Mouse (Mus musculus) liver, embryonic 16.5 days (tissue): ENCODE measurements around the gene Krr1. TPM values are rescaled to one million over a fixed set of nuclear protein-coding genes. Genes with fewer than 3 reads are reported as not detected.

ENCODE experiments used
- ATAC-seq: fragments of 200-750 bp; cut with Nextera tagmentation; 2 replicates; pipeline ENCODE4 v1.8.0; 2017; ENCODE audit warnings: low read depth, mild to moderate bottlenecking, moderate number of reproducible peaks, moderate library complexity
- H3K27ac ChIP-seq: fragments of 300-500 bp; sonication (generic); 2 replicates; pipeline ENCODE4 v1.5.1; 2014; ENCODE audit warnings: mild to moderate bottlenecking, low read length
- H3K27me3 ChIP-seq: fragments of 300-500 bp; sonication (generic); 2 replicates; pipeline ENCODE4 v1.6.1; 2014; ENCODE audit warnings: low read depth, low read length, mixed read lengths; ENCODE audit not compliant: control insufficient read depth, insufficient read depth
- H3K36me3 ChIP-seq: fragments of 300-500 bp; sonication (generic); 2 replicates; pipeline ENCODE4 v1.6.1; 2014; ENCODE audit warnings: mild to moderate bottlenecking; ENCODE audit not compliant: control insufficient read depth, insufficient read depth
- H3K4me1 ChIP-seq: fragments of 300-500 bp; sonication (generic); 2 replicates; pipeline ENCODE4 v1.6.1; 2014; ENCODE audit warnings: low read depth, low read length, mixed read lengths; ENCODE audit not compliant: control insufficient read depth
- H3K4me2 ChIP-seq: fragments of 300-500 bp; sonication (generic); 2 replicates; pipeline ENCODE4 v1.6.1; 2014; ENCODE audit warnings: low read depth, low read length, mixed read lengths
- H3K4me3 ChIP-seq: fragments of 300-500 bp; sonication (generic); 2 replicates; pipeline ENCODE4 v1.5.1; 2014; ENCODE audit warnings: low read depth, mild to moderate bottlenecking, low read length
- H3K9ac ChIP-seq: fragments of 300-500 bp; sonication (generic); 2 replicates; pipeline ENCODE4 v1.6.1; 2014; ENCODE audit warnings: low read depth, low read length
- H3K9me3 ChIP-seq: fragments of 300-500 bp; sonication (generic); replicated peaks from 2 replicates; pipeline ENCODE4 v1.6.1; 2016; ENCODE audit warnings: low read length; ENCODE audit not compliant: control insufficient read depth
- WGBS: fragments of 180-500 bp; shearing (Covaris S2); extraction: QIAGEN DNeasy Blood & Tissue Kit; methylation state at CpG from one replicate; pipeline ENCODE4 v1.1.7; 2014; ENCODE audit not compliant: insufficient replicate concordance; 5-methylcytosine and 5-hydroxymethylcytosine counted together
- polyA plus RNA-seq: library from polyadenylated mRNA; unstranded; fragments of >200 nt; fragmentation: Nextera tagmentation; extraction: Ambion mirVana; gene quantifications from 2 replicates; pipeline ENCODE4 v1.2.1, GENCODE M21; 2015

The Krr1 gene
- 16.1 and 17.2 TPM in 2 replicates for polyA plus RNA-seq

GRCm38 (mm10) chr10:111972542-111973361 is at the start of gene Krr1:
Gene Krr1 (plus strand): TSS chr10:111972664.
- Histone ChIP-seq H3K4me3 (peak within 1 kb of the TSS; percentile 63), H3K9ac (peak within 1 kb of the TSS; percentile 55), H3K9me3 (no peaks in the 10 kb centered on the region), H3K36me3 (no peaks in the 10 kb centered on the region), H3K4me2 (peak within 1 kb of the TSS; percentile 78), H3K27me3 (no peaks in the 10 kb centered on the region), H3K27ac (0 out of 2 replicates have a peak within 1 kb of the TSS, but pooled peaks have one; percentile 0), H3K4me1 (peaks cover 7% of the 10 kb centered on the region)
- under 1% methylated on average over 51 of the region's 51 CpGs for WGBS
- peak; percentile 99 for ATAC-seq

- 50% methylated on average over 4 of the region's 4 CpGs for WGBS
- Histone ChIP-seq H3K4me3 (no peak overlapping the region), H3K9ac (no peak overlapping the region), H3K27ac (no peak overlapping the region), H3K4me2 (no peak overlapping the region), H3K36me3 (no peaks in the 10 kb centered on the region), H3K4me1 (peaks cover 2% of the 10 kb centered on the region; the same call in 1 of the 2 replicates), H3K27me3 (no peaks in the 10 kb centered on the region), H3K9me3 (no peaks in the 10 kb centered on the region)
- no peak for ATAC-seq
These were observed 48.8 kb upstream of the Krr1 start for GRCm38 (mm10) chr10:111923503-111924135.

- H3K27me3 ChIP-seq = no peaks in the 10 kb centered on the region
- no peaks in the 10 kb centered on the region for H3K9me3 ChIP-seq
- H3K9ac ChIP-seq = no peak overlapping the region
- ATAC-seq = no peak
- H3K4me1 ChIP-seq = peaks cover 2% of the 10 kb centered on the region; the same call in 1 of the 2 replicates
- WGBS = 18% methylated on average over 3 of the region's 3 CpGs
- H3K36me3 ChIP-seq = no peaks in the 10 kb centered on the region
- no peak overlapping the region for H3K27ac ChIP-seq
- H3K4me3 ChIP-seq = no peak overlapping the region
- no peak overlapping the region for H3K4me2 ChIP-seq
These were observed 48.3 kb upstream of the Krr1 start for GRCm38 (mm10) chr10:111924141-111924540.

DNA sequence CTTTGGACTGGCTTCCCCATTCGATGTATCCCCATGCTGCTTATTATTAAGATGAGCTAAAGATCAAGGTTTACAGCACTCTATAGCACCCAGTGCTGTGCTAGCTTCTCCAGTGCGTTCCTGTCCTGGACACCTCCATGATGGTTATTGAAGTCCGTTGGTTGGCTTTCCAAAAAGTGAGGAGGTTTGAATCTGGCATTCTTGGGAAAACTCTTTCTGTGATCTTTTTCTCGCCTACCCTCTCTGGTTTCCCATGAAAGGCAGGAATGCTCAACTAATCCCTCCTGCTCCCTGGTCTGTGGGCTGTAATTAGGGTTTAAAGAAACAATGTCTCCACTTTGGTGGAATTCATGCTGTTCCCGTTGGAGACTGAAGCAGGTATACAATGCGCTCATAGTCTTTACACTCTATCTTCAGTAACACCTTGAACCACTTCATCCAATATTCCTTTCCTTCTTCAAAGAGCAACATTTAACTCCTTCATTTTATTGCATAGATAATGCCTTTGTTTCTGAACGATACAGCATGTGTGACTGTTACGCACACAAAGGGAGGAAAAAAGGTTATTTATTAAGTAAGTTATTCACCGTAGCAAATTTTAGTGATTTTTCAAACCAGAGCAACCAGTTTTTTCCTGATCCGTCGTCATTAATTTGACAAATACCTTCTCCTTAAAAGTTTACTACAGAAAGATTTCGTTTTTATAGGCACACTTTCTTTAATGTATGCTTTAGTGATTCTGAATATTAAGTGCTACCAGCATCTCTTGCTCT is 47.6 kb upstream of the Krr1 start:
- Histone ChIP-seq H3K36me3 (no peaks in the 10 kb centered on the region), H3K4me3 (no peak overlapping the region), H3K9me3 (no peaks in the 10 kb centered on the region), H3K4me1 (no peaks in the 10 kb centered on the region; the same call in 1 of the 2 replicates), H3K9ac (no peak overlapping the region), H3K27me3 (no peaks in the 10 kb centered on the region), H3K27ac (no peak overlapping the region), H3K4me2 (no peak overlapping the region)
- no peak for ATAC-seq
- WGBS = 48% methylated on average over 12 of the region's 12 CpGs

GRCm38 (mm10) chr10:111925489-111925860 is 47.0 kb upstream of the Krr1 start:
- ATAC-seq = no peak
- no peaks in the 10 kb centered on the region for H3K27me3 ChIP-seq
- 4% methylated on average over 10 of the region's 10 CpGs for WGBS
- H3K36me3 ChIP-seq = no peaks in the 10 kb centered on the region
- H3K9me3 ChIP-seq = no peaks in the 10 kb centered on the region
- no peak overlapping the region for H3K27ac ChIP-seq
- H3K4me3 ChIP-seq = no peak overlapping the region
- no peaks in the 10 kb centered on the region; the same call in 1 of the 2 replicates for H3K4me1 ChIP-seq
- no peak overlapping the region for H3K9ac ChIP-seq
- no peak overlapping the region for H3K4me2 ChIP-seq

- Histone ChIP-seq H3K9me3 (no peaks in the 10 kb centered on the region), H3K27me3 (no peaks in the 10 kb centered on the region), H3K36me3 (no peaks in the 10 kb centered on the region), H3K9ac (no peak overlapping the region), H3K4me2 (no peak overlapping the region), H3K4me3 (no peak overlapping the region), H3K4me1 (no peaks in the 10 kb centered on the region), H3K27ac (no peak overlapping the region)
- 53% methylated on average over 11 of the region's 11 CpGs for WGBS
- no peak for ATAC-seq
These were observed 39.7 kb upstream of the Krr1 start for GRCm38 (mm10) chr10:111932621-111933345.

DNA sequence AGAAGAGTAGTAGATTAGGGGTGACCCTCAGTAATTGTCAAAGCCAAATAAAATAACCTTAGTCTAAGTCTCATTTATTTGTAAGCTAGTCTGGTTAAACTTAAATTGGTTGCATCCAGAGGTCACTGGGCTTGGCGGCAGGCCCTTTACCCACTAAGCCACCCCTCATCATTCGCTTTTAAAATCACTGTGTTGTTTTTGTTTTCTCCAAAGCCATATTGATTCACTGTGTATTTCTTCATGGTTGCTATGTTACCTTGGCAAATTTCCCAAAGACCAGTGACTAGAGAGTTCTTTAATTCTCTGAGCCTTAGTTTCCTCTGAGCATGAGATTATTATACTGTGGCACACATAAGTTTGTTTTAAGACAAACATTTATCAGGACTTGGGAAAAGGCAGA is 37.3 kb upstream of the Krr1 start:
- Histone ChIP-seq H3K4me2 (no peak overlapping the region), H3K27me3 (no peaks in the 10 kb centered on the region), H3K27ac (no peak overlapping the region), H3K4me3 (no peak overlapping the region), H3K36me3 (no peaks in the 10 kb centered on the region), H3K4me1 (no peaks in the 10 kb centered on the region), H3K9ac (no peak overlapping the region), H3K9me3 (no peaks in the 10 kb centered on the region)
- ATAC-seq = no peak
- 71% methylated on average over 2 of the region's 2 CpGs for WGBS

- Histone ChIP-seq H3K4me2 (no peak overlapping the region), H3K27ac (no peak overlapping the region), H3K9ac (no peak overlapping the region), H3K27me3 (no peaks in the 10 kb centered on the region), H3K9me3 (no peaks in the 10 kb centered on the region), H3K4me3 (no peak overlapping the region), H3K4me1 (no peaks in the 10 kb centered on the region), H3K36me3 (no peaks in the 10 kb centered on the region)
- 61% methylated on average over 4 of the region's 4 CpGs for WGBS
- no peak for ATAC-seq
These were observed 36.4 kb upstream of the Krr1 start for GRCm38 (mm10) chr10:111936021-111936420.
